Mouse (Mus musculus): ENCODE data around the gene Mast4. TPM values are rescaled to one million over a fixed set of nuclear protein-coding genes. Genes with fewer than 3 reads are reported as not detected.
"Not testable (repeated sequence)": the region's sequence is repeated elsewhere in the genome, so short reads cannot be mapped to it uniquely, and the experiment has no call there.

Mast4 gene
- total RNA-seq, 1 experiment from 2014 or later: 60.8 TPM

DNA sequence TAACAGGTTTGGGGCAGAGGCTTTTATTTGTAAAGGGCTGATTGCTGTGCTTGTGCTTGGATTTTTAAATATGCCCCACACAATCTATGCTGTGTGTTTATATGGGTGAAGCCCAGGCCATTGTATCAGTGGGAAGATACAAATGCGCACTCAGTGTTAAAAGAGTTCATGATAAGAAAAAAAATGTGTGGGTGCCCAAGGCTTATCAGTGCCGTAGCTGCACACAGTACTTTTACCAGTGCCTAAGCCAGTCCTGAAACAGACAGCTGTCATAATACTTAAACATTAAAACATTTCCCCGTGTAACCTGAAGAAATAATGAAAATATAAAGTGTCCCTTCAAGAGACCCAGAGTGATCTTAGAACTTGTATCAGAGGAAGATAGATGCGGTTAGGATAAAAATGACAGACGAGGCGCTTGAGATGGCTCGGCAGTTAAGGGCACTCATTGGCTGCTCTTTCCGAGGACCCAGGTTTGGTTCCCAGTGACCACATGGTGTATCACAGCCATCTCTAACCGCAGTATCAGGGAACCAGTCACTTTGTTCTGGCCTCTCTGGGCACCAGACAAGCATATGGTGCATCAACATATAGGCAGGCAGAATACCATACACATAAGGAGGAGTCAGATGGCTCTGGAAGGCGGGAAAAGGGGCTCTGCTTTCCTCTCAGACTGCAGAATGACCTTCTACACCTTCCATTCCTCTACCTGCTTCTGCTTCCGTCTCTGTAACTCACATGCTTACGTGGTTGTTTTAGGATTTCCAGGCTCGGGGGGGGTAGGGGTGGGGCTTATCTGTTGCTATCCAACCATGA lies 594.4 kb downstream of the Mast4 start:
- no peak for DNase-seq

DNA sequence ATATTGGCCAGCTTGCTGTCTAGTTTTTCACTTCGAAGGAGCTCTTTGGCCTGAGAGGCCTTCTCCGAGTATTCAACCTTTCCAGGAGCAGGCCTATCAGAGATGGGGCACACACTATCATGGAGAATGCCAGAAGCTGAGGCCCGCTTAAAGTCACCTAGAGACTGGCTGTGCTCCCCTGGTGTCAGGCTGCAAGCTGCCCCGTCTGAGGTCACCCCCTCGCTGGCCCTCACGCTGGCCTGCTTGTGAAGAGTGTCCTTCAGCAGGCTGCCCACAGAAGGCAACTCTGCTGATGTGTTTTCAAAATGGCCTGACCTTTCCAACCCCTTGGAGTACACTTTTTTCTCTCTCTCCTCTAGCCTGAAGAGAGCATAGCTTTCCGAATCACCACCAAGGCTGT lies 596.5 kb downstream of the Mast4 start:
- DNase-seq: peak; percentile 51

DNA sequence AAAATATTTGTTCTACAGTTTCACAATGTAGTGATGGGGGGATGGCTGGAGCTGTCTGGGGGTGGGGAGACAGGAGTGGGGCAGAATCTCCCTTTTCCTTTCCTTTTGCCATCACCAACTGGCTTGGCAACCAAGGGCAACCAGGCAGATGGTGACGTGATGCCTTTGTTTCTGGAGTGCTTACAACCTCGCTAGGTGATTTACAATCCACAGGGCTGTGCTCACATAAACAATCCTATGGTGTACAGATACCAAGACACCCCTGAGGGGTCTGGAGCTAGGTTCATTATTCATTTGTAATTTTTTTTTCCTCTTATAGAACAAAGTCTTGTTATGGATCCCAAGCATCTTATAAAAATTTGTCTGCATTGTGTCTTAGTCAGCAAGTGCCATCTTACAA lies 601.2 kb downstream of the Mast4 start:
- no peak for DNase-seq

DNA sequence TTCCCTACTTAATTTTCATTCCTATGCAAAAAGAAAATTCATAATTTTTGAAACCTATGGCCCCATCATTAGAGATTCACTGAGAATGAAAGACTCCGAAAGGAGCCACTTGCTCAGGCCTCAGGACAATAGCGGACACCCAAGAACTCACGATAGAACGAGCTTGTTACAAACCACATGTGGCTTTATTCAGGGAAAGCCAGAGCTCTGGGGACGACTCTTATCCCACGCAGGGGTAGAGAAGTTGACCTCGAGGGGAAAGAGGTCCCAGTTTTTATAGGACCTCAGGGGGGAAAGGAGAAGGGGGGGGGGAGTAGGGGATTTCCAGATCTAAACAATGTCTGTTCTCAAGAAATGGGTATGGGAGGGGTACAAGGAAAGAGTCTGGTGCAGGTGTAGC lies 605.3 kb downstream of the Mast4 start:
- DNase-seq: not testable (repeated sequence)

DNA sequence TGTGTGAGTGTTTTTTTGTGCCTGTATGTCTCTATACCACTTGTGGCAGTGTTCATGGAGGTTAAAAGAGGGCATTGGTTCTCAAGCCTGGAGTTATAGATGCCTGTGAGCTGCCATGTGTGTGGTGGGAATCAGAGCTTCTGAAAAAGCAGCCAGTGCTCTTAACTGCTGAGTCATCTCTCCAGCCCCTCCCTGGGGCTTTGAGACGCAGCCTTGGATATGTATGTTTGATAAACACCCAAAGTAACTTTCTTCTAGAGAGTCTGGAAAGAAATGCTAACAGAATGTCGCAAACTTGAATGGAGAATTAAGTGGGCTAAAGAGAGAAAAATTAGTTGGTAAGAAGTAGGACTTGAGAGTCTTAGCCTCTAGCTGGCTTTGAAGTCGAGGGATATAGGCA lies 606.3 kb downstream of the Mast4 start:
- DNase-seq: no peak

DNA sequence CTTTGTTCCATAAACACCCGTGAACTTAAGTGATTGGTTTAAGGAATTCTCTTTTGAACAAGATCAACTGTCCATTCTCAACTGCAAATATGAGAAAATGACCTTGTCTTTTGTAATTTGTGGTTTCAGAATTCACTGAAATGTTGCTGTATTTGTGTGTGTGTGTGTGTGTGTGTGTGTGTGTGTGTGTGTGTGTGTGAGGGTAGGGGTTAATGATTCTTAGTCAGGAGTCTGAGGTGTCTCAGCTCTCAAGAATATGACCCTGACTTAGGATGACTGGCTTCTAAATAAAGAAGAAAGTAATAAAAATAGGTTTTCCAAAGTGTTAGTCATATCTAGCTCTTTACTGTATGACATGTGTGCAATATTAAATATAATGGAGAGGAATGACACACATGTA lies 607.4 kb downstream of the Mast4 start:
- DNase-seq: no peak

DNA sequence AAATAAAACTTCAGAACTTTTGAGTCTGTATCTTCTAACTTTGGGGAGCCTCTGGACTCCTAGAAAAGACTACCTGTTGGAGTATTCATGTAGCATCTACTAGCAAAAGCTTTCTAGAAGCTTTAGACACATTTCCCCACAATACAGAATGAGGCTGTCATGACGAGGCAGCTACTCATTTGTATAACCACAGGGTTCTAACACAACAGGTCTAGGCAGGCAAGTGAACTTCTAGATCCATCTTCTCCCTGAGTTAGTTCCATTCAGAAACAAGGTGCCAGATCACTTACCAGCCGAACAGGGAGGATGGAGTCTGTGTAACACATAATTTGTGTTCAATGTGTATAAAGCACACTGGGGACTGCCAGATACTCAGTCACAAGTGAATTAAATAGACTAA lies 608.4 kb downstream of the Mast4 start:
- DNase-seq: no peak

DNA sequence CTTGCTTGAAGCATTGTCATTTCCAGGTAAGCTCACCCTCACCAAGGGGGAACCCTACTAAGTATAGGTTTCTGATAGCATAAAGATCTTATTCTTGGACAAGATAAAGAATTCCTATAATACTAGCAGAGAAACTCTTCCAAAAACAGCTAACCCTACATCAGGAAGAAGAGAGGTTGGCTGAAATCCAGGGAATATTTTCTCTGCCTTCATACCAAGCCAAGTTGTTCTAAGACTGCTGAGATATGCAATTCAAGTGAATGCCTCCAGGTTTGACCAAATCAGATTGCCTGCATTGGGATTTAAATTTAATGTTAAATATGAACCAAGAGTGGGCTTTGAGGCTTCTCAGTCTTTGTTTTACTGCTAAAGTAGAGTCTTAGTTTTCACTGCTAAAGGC lies 608.9 kb downstream of the Mast4 start:
- DNase-seq: no peak

DNA sequence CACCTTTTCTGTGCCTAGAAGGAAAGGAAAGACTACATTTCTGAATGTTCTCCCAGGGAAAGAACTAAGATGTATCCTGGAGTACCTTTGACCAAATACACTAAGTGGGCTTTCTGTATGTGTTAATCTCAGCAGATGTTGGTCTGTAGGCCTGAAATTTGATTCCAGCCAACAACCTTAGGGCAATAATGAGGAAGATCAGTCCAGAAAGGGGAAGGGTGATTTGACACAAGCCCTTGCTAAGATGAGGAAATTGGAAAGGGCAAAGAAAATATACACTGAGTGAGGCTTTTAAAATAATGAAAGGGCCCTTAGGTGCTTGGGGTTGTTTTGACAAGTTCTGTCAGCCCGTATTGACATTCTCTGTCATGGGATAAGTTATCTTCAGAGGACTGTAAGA lies 617.3 kb downstream of the Mast4 start:
- DNase-seq: no peak

DNA sequence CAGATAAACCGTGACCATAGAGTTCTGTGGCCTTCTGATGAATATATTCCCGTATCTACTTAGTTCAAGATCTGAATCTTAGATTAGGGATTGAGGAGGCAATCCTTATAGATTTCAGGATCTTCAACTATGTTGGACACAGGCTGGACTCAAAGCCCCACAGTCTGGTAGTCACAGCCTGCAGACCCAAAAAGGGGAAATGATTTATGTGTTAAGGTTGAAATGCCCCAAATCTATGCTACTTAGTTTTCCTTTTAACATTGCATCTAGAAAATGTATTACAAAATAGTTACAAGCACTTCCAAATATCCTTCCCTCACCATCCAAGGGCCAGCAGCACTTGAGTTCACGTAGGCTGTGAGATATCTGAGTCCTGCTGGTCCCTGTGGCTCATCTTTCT lies 633.6 kb downstream of the Mast4 start:
- DNase-seq: no peak

DNA sequence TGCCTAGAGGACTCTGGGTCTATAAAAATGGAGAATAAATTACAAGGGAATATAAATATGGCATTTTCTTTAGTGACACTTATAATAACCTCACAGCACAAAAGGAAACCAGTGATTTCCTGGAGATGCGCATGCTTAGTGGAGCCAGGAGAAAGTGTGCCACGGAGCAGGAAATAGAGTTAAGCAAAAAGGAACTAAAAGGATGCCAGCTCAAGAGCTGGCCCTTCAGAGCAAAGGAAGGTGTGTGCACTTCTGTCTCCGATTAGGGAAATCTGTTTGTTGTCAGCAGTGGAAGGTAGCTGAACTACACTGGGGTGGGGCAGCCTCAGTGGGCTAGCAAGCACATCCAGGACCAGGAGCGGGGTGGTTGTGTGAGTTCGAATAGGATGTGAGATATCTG lies 634.1 kb downstream of the Mast4 start:
- DNase-seq: no peak

DNA sequence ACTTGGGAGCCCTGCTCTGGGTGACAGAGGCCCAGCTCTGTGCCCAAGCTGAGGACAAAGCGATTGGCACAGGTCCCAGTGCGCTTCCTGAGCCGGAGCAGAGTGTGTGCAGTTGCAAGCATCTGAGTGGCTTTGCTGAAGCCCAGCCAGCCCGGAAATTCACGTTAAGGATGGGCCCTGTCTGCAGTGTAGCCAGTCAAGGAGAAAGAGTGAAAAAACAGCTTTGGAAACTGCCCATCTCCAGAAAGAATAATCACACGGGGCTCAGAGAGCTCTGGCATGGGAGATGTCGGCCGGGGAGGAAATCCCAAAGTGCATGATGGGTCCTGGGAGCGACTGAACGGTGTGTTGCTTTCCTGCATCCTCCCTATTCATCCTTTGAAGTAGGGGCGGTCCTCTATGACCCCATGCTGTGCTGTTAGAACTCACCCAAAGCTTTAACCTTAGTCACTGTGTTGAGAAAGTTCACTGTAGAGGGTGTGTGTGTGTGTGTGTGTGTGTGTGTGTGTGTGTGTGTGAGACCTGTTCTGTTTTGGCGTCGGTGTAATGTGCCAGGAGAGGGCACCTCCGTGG lies 635.5 kb downstream of the Mast4 start:
- peak; percentile 86 for DNase-seq

DNA sequence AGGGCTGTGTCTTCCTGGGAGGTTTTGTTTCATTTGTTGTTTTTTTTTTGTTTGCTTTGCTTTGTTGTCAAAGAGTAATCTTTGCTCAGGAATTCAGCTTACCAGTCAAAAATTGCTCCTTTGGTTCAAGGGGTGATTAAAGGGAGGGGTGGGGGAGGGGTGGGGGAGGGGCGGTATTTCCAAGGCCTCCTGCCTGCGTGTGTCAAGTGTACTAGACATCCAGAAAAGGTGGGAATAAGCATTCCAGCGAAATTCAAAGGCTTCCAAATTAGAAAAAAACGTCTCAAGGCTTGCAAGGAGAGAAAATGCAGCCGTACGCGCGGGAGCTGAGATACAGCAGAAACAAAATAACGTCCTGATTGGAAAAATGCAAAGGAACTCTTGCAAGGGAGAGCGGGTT lies 636.0 kb downstream of the Mast4 start:
- DNase-seq: no peak

DNA sequence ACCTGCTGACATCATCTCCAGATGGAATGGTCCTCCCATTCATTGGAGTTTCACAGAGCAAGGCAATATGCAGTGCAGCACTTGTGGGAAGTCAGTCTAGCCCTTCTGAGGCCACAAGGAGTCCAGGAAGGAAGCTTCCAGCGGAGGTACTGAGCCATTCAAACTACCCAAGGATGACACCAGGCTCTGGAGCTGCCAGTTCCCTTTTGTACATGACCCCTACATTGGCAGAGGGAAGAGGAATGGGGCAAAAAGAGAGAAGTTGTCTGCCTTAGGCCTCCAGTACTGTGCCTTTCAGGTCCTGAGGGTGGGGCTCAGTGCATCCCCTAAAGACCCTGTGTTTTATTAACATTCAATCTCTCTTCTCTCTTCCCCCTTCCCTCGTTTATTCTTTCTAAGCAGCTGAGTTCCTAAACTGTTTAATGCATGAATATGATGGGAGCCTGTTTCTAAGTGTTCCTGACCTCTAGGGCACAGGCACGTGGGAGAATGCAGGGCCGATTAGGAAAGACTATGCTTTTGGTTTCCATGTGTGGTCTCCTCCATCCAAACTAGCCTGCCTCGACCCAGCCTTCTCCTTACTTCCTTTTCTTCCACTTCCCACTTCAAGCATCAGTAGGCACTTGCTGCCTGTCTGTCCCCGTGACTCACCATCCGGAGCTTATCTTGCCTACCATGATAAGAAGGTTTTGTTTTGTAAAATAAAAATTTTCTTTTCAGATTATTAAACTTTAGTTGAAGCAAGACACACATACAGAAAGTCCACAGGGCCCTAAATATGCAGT lies 639.0 kb downstream of the Mast4 start:
- DNase-seq: no peak

DNA sequence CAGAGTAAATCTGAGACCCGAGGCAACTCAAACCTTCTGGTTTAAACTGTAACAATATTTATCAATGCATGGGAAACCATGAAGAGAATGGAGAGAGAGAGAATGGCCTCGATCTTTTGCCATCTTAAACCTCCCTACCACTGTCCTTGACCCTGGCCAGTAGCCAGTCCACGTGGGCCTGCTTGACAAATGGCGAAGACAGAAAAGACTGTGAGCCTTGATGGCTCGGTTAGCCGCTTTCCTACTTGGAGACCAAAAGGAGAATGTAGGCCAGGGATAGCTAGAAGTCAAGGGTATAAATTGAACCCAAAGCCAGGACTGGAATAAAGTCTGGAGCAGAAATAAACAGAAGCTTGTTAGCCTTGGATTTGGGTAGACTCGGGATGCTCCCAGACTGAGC lies 640.1 kb downstream of the Mast4 start:
- DNase-seq: no peak

DNA sequence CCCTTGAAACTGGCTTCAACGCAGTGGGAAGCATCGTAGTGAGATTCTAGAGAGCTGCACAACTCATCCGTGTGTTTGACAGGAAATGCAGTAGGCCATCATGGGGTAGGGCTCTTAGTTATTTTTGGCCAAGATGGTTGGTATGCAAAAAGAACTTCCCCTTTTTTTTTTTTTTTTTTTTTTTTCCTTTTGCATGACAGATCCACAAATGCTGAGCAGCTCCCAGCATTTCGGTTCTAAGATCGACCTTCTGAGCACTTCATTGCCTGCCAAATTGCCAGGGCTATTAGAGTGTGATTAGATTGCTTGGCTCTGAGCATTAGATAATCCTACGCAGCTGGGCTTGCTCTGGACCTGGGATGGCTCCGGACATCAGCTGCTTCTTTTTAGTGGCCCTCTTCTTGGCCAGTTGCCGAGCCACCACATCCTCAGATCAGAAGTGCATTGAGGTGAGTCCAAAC lies 640.9 kb downstream of the Mast4 start, which contains the start of gene Cd180:
TSS of gene Cd180 (plus strand) at position 218 of the 461 bp plus-strand sequence.
- DNase-seq: peak; percentile 29

DNA sequence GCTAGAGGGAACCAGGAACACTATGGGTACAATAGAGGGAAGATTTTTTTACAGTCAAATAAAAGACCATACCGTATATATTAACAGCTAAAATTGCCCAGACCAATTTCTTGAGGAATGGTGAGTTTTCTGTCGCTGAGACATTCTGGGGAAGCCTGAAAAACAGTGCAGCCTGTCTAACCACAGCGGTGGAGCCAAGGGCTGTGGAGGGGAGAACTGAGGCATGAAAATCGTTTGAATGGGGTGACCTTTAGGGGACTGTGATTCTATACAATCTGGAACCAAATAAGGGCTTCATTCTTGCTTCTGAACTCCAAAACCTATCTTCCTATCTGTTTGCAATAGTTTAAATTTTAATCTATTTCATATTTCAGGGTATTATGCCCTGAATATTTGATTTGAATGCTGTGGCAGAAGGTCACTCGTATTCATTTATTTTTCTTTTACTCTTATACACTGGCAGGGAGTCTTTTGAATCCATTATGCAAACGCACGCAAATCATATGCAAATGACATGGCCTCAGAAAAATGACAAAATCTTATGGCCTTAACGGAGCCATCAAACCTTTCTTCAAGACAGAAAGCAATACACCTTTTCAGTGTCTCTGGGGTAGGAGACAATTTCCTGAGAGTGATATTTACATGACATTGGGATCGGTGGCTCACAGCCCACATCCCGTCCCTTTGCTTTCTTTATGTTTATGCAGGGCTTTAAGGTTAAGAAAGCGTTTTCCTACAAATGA lies 642.7 kb downstream of the Mast4 start:
- no peak for DNase-seq

DNA sequence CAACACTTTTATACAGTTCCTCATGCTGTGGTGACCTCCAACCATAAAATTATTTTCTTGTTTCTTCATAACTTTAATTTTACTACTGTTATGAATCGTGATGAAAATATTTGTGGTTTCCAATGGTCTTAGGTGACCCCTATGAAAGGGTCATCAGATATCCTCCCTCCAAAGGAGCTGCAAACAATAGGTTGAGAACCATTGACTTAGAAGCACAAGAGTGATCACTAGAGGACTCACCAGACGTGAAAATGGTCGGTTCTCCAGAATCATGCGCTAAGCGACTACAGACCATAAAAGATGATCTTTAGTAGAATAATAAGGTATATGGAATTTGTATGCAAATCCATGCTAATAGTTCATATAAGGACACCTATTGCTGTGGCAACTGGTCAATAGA lies 644.1 kb downstream of the Mast4 start:
- no peak for DNase-seq

DNA sequence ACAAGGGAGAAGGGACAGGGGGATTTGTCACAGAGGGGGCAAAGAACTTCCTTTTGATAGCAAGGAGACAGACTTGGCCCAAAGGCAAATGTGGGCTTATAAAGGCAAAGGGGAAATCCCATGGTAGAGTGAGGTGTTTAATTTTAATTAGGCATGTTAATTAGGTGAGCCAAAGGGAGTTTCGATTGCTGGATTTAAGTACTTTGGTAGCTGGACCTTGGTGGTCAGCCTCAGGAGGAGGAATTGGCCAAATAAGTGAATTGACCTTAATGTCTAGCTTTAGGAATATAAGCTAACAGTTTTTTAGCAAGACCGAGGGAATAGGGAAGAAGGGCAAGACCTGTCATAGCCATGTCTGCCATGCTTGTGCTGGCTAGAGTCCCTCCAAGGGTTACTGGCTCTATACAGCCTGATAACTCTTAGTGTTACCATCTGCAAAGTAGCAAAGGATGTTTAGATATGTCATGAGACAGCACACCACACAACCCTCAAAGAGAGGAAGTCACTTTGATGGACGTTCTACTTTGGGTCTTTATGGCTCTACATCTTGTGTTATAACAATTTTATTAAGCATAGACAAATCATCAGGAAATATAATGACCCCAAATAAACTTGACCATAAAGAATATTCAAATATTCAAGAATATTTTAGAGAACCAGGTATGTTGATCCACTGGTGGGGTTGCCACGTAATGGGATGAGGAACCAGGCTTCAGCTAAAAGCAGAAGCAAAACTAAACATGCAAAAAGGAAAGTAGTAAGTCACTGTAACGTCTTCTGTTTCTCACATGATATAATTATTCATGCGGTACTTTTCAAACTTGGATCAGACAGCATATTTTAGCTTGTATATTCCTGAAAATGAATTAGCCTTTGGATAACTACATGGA lies 644.9 kb downstream of the Mast4 start:
- no peak for DNase-seq

DNA sequence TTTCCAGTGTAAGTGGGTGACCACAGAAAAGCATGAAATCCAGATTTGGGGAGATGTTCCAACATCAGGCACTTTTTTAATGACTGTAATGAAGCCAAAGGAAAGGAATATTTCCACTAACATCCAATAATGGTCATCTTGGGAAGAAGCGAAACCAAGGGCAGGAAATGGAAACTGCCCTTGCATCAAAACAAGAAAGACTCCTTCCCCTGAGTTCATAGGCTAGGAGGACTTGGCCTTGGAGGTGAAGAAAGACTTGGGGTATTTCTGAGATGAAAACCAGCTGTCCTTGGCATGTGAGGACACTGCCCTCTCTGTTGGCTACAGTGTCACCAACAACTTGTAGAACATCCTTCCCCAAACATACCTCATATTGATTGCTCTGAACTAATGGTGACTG lies 646.2 kb downstream of the Mast4 start:
- no peak for DNase-seq

DNA sequence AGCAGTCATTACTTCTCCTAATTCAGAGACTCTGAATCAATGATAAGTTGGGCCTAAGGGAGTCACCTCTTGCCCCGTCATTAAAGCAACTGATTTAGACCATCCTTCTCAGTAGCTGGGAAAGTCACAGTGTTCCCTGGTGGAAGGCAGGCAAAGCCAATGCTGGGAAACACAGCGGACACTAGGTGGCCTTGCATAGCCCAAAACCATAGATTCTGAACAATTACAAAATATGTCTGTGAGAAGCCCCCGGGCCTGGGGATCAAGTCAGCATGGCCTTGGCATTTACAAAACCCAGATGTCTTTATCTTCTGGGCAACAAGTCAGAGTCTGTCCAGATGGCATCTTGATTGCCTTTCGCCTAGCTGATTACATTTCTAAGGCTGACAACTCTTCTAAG lies 649.4 kb downstream of the Mast4 start:
- DNase-seq: no peak
